Mouse (Mus musculus) hindbrain, postnatal 0 days (tissue): ENCODE measurements at regions not wholly inside any gene's neighbourhood (a gene's known extent, or its start where the extent isn't known, plus 50 kb on each side); places are given as distances from the start of the nearest gene placed in this dataset.

Source experiments
- ATAC-seq: fragments of 200-750 bp; cut with Nextera tagmentation; 2 replicates; pipeline ENCODE4 v1.8.0; 2017; ENCODE audit warnings: mild to moderate bottlenecking, moderate TSS enrichment, moderate library complexity
- DNase-seq: peaks from one replicate; pipeline ENCODE4 v3.0.0-alpha.2; 2015; ENCODE audit warnings: low spot score
- H3K27ac ChIP-seq: fragments of 300-500 bp; sonication (generic); 2 replicates; pipeline ENCODE4 v1.5.1; 2014; ENCODE audit warnings: mild to moderate bottlenecking
- H3K27me3 ChIP-seq: fragments of 300-500 bp; sonication (generic); 2 replicates; pipeline ENCODE4 v1.6.1; 2014; ENCODE audit warnings: low read length, mixed read lengths; ENCODE audit not compliant: insufficient read depth
- H3K36me3 ChIP-seq: fragments of 300-500 bp; sonication (generic); 2 replicates; pipeline ENCODE4 v1.6.1; 2014; ENCODE audit warnings: low read length, mixed read lengths; ENCODE audit not compliant: insufficient read depth
- H3K4me1 ChIP-seq: fragments of 300-500 bp; sonication (generic); 2 replicates; pipeline ENCODE4 v1.6.1; 2014; ENCODE audit warnings: antibody characterized with exemption, low read length, mixed read lengths; ENCODE audit not compliant: insufficient read depth
- H3K4me2 ChIP-seq: fragments of 300-500 bp; sonication (generic); 2 replicates; pipeline ENCODE4 v1.6.1; 2014; ENCODE audit warnings: low read depth, mild to moderate bottlenecking, low read length, moderate library complexity, mixed read lengths
- H3K4me3 ChIP-seq: fragments of 300-500 bp; sonication (generic); 2 replicates; pipeline ENCODE4 v1.5.1; 2014; ENCODE audit warnings: low read length
- H3K9ac ChIP-seq: fragments of 300-500 bp; sonication (generic); replicated peaks from 2 replicates; pipeline ENCODE4 v1.6.1; 2014; ENCODE audit warnings: mild to moderate bottlenecking, low read length, moderate library complexity, mixed read lengths
- H3K9me3 ChIP-seq: fragments of 300-500 bp; sonication (generic); 2 replicates; pipeline ENCODE4 v1.6.1; 2016; ENCODE audit warnings: low read length, mixed read lengths
- CTCF ChIP-seq: IDR thresholded peaks from 2 replicates; pipeline ENCODE4 v1.5.1; 2016; ENCODE audit warnings: antibody characterized with exemption, control low read depth, low read depth
- WGBS: fragments of 180-500 bp; shearing (Covaris S2); extraction: QIAGEN DNeasy Blood & Tissue Kit; methylation state at CpG from one replicate; pipeline ENCODE4 v1.1.7; 2014; 5-methylcytosine and 5-hydroxymethylcytosine counted together

DNA sequence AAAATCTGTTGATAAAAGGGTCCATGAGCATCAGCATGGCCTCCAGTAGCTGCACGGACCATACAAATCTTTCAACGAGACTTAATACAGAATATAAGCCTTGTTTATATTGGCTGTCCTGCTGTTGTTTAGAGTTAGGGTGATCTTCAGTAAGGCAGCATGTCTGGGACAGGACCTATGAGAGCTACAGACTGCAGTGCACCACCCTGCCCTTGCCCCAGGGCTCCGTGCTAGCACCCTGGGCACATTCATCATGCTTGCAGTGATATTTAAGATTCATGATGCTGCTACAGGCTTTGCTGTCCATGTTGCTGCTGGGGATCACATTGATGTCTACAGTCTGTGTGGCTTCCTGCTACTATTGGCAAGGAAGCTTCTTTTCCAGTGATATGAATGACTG, 288.8 kb upstream of the Tyrp1 start:
- Histone ChIP-seq H3K27ac (no peak overlapping the region), H3K4me2 (no peak overlapping the region), H3K9me3 (no peaks in the 10 kb centered on the region), H3K4me1 (no peaks in the 10 kb centered on the region), H3K9ac (no peak overlapping the region), H3K27me3 (no peaks in the 10 kb centered on the region), H3K4me3 (no peak overlapping the region), H3K36me3 (no peaks in the 10 kb centered on the region)
- ATAC-seq (no peak), DNase-seq (no peak)
- 90% methylated on average over 3 of the region's 3 CpGs for WGBS
- no peak for TF ChIP-seq CTCF

- 80% methylated on average over 4 of the region's 4 CpGs for WGBS
Observed at GRCm38 (mm10) chr4:80589438-80589837, 244.5 kb upstream of the Tyrp1 start.

DNA sequence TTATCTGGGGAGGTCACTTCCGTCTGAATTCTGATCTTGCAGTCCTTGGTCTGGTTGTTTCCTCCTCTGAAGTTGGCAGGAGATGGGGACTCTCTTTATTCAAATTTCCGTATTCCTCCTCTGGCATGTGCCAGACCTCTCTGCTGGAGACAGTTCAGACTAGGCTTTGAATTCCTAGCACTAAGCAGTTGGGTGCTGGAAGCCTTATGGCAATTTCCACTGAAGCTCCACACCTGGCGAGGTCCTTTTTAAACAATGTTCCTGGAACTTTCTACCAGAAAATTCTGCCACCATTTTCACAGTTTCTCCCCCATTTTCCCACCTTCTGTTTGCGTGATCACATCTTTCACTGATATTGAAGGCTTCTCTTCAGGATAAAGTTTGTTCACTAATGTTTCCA, 205.7 kb upstream of the Tyrp1 start:
- no peak for DNase-seq
- Histone ChIP-seq H3K27ac (no peak overlapping the region), H3K9me3 (no peaks in the 10 kb centered on the region), H3K36me3 (no peaks in the 10 kb centered on the region), H3K4me1 (no peaks in the 10 kb centered on the region), H3K4me3 (no peak overlapping the region), H3K27me3 (no peaks in the 10 kb centered on the region), H3K4me2 (no peak overlapping the region), H3K9ac (no peak overlapping the region)
- WGBS: 62% methylated on average over 4 of the region's 4 CpGs
- no peak for ATAC-seq
- TF ChIP-seq CTCF: no peak

More at GRCm38 (mm10) chr4:80589438-80589837, 244.5 kb upstream of the Tyrp1 start:
- Histone ChIP-seq H3K4me3 (no peak overlapping the region), H3K9ac (no peak overlapping the region), H3K4me2 (no peak overlapping the region), H3K27ac (no peak overlapping the region), H3K4me1 (no peaks in the 10 kb centered on the region), H3K36me3 (no peaks in the 10 kb centered on the region), H3K9me3 (no peaks in the 10 kb centered on the region), H3K27me3 (no peaks in the 10 kb centered on the region)
- DNase-seq: no peak
- no peak for ATAC-seq
- TF ChIP-seq CTCF: no peak

DNA sequence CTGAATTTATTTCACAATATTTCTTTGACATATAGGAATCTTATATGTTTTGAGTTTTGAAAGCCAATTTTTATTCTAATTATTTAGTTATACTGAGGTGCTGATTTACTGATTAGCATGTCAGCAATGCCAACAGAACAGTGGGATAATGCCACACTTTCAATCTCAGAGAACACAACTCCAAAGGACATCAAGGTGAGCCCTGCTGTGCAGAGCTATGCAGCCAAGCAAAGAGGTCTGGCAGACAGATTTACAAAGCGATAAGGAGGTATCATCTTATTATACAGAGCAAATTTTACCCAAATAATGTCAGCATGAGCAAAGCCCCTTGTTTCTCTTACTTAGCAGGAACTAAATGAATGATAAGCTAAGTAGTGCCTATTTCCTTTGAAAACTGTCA, 204.7 kb upstream of the Tyrp1 start:
- H3K27ac ChIP-seq: no peak overlapping the region
- DNase-seq (no peak), ATAC-seq (no peak)
- H3K27me3 ChIP-seq: no peaks in the 10 kb centered on the region
- no peaks in the 10 kb centered on the region for H3K9me3 ChIP-seq
- TF ChIP-seq CTCF: no peak
- no peaks in the 10 kb centered on the region for H3K36me3 ChIP-seq
- no peak overlapping the region for H3K4me3 ChIP-seq
- H3K4me2 ChIP-seq: no peak overlapping the region
- WGBS: 38% methylated on average over 1 of the region's 1 CpGs
- no peak overlapping the region for H3K9ac ChIP-seq
- no peaks in the 10 kb centered on the region for H3K4me1 ChIP-seq

GRCm38 (mm10) chr4:80630260-80630659, 203.7 kb upstream of the Tyrp1 start:
- DNase-seq: no peak
- Histone ChIP-seq H3K4me1 (no peaks in the 10 kb centered on the region), H3K4me3 (no peak overlapping the region), H3K27ac (no peak overlapping the region), H3K9me3 (no peaks in the 10 kb centered on the region), H3K4me2 (no peak overlapping the region), H3K9ac (no peak overlapping the region), H3K27me3 (no peaks in the 10 kb centered on the region), H3K36me3 (no peaks in the 10 kb centered on the region)
- TF ChIP-seq CTCF: no peak
- ATAC-seq: no peak

- Histone ChIP-seq H3K27ac (no peak overlapping the region), H3K9me3 (no peaks in the 10 kb centered on the region), H3K4me3 (no peak overlapping the region), H3K4me1 (no peaks in the 10 kb centered on the region), H3K4me2 (no peak overlapping the region), H3K36me3 (no peaks in the 10 kb centered on the region), H3K27me3 (no peaks in the 10 kb centered on the region), H3K9ac (no peak overlapping the region)
- DNase-seq (no peak), ATAC-seq (no peak)
- no peak for TF ChIP-seq CTCF
- WGBS: 68% methylated on average over 4 of the region's 4 CpGs
Observed at GRCm38 (mm10) chr4:80631041-80631440, 202.9 kb upstream of the Tyrp1 start.

- DNase-seq: no peak
- no peak overlapping the region for H3K4me2 ChIP-seq
- WGBS: 76% methylated on average over 4 of the region's 4 CpGs
- H3K4me1 ChIP-seq: no peaks in the 10 kb centered on the region
- no peak for ATAC-seq
- H3K27me3 ChIP-seq: no peaks in the 10 kb centered on the region
- H3K9ac ChIP-seq: no peak overlapping the region
- no peak overlapping the region for H3K4me3 ChIP-seq
- no peaks in the 10 kb centered on the region for H3K36me3 ChIP-seq
- no peak overlapping the region for H3K27ac ChIP-seq
- TF ChIP-seq CTCF: no peak
- H3K9me3 ChIP-seq: no peaks in the 10 kb centered on the region
Observed at GRCm38 (mm10) chr4:80631441-80631840, 202.5 kb upstream of the Tyrp1 start.
